Mouse (Mus musculus) lung, adult 18-20 months (tissue): ENCODE data around the gene Rexo2.
A peak's percentile ranks its signal among the peaks of the same experiment; 100 is the strongest.
"Not testable (repeated sequence)": the region's sequence is repeated elsewhere in the genome, so short reads cannot be mapped to it uniquely, and the experiment has no call there.

ENCODE experiments used
- DNase-seq, 2 experiments: peaks; one replicate each; pipeline ENCODE4 v3.0.0; 2022; ENCODE audit warnings: mixed read lengths in 2 of 2

Rexo2 gene

DNA sequence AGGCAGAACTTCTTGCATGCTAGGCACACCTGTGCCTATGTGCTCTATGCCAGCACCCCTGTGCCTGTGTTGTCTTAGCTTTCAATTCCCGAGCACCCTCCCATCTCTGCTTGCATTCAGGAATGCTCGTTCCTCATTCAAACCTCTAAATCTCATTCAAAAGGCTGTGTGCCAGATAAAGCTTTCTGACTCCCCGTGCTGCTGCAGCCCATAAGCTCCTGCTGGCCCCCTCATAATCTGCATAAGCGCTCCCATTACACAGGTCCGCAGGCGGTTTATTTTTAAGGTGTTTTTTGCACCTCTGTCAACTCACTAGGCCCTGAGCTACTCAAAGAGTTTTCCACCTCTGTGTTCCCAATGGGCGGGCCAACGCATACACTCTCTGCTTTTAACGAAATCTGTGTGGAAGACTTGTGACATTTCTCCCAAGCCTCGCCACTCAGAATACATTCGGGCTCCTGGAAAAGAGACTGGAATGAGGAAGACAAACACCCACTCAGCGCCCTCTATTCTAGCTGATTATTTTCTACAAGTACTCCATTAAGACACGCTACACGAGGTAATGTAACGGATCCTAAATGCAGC lies 7.9 kb downstream of the Rexo2 start:
- DNase-seq: peak in 1 of 2 experiments; percentile 24

DNA sequence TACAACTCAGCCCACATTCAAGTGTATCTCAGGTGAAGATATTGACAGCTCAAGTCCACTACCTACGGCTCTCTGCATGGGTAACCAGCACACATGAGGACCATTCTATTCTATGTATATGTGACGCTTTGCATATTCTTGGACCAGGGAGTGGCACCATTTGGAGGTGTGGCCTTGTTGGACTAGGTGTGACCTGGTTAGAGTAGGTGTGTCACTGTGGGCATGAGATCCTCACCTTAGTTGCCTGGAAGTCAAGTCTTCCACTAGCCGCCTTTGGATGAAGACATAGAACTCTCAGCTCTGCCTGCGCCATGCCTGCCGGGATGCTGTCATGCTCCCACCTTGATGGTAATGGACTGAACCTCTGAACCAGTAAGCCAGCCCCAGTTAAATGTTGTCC lies 13.0 kb downstream of the Rexo2 start:
- not testable (repeated sequence) for DNase-seq

DNA sequence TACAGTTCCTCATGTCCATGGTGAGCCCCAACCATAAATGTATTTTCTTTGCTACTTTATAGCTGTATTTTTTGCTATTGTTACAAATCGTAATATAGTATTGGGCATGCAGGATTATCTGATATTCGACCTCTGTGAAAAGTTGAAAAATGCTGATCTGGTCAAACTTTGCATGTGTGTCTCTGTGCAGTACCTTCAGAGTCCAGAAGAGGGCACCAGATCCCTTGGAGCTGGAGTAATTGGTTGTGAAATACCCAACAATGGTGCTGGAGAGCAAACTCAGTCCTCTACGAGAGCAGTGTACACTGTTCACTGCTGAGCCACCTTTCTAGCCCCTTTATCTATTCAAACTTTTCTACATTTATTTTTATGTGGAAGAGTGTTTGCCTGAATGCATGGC lies 13.6 kb downstream of the Rexo2 start:
- DNase-seq: peak; percentile 64 to 72

DNA sequence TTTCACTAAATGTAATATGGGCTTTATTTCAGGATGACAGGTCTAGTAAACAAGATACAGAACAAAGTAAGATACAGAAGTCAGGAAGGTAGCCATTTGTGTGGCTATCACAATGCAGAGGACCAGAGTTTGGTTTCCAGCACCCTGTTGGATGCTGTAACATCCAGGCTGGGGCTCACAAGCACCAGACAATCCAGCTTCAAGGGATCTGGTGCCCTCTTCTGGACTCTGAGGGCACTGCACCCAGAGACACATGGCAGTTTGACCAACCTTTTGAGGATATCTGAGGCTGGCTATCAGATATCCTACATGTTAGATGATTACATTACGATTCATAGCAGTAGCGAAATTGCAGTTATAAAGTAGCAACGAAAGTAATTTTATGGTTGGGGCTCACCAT lies 14.8 kb downstream of the Rexo2 start:
- no peak for DNase-seq

DNA sequence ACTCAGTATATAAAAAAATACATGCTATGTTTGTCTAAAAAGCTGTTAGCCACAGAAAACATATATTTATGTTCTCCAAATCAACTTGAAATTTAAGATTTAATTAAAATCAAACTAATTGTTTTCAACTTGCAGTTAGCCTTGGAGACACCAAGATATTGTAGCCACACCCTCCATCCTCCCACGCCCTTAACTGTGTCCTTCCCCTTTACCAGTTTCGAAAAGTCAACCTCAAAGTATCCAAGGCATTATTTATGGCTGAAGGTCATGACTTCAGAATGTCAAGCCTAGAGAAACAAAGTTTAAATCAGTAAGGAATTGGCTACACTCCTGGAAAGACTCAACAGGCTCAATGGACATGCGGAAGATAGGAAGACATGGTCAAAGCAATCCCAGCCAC lies 18.9 kb downstream of the Rexo2 start:
- DNase-seq: no peak

DNA sequence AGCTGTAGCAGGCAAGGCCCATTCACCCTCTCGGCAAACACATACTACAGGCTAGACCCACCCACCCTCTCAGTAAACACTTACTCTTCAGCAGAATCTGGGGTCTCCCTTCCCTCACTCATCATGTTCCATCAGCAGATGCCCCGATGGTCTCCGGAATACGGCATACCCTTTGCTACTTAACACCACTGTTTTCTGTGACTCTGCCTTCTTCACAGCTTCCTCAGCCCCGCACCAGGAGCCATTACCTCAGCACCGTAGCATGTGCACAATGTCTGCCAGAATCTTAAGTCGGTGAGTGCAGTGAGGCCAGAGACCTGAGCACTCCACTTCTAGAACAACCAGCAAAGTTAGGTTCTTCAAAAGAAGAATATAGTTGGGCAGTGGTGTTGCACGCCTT lies 19.7 kb downstream of the Rexo2 start:
- DNase-seq: no peak

DNA sequence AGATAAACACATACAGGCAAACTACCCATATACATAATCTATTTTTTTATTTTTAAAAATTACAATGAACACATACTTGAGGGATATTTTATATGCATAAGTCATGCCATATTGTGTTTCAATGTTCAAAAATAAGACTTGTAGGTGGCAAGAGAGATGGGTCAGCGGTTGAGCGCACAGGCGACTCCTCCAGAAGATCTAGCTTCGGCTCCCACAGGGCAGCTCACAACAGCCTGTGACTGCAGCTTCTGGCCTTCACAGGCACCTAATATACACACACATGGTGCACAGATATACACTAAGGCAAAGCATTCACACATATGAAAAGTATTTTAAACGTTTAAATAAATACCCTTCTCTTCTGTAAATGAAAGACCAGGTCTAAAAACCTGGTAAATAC lies 21.0 kb downstream of the Rexo2 start:
- no peak for DNase-seq

DNA sequence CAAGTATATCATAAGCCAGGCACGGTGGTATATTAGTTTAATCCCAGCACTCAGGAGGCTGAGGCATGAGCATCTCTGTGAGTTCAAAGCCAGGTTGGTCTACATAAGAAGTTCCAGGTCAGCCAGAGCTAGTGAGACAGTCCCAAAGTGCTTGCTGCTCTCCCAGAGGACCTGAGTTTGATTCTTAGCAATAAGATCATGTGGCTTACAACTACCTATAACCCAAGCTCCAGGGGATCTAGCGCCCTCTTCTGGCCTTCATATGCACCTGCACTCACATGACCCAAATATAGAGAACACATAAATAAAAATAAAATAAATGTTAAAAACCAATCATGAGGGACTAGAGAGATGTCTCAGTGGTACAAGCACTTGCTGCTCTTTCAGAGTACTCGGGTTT lies 21.5 kb downstream of the Rexo2 start:
- no peak for DNase-seq

DNA sequence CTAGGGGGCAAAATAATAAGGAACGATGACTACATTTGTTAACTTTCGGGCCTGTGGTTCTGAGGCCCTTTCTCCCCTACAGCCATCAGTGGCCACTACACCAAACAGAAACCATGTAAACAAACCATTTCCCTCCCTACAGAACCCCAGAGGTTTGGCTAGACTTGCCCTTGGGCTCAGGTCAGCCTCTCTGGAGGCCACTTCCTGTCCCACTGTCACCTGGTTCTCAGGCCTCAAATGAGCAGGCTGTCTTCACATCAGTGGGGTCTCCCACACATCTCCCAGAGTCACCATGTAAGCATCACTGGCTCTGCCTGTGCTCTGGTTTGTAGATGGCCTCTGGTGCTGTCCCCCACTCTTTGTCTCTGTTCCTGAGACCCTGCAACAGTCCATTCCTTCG lies 24.5 kb downstream of the Rexo2 start:
- no peak for DNase-seq

DNA sequence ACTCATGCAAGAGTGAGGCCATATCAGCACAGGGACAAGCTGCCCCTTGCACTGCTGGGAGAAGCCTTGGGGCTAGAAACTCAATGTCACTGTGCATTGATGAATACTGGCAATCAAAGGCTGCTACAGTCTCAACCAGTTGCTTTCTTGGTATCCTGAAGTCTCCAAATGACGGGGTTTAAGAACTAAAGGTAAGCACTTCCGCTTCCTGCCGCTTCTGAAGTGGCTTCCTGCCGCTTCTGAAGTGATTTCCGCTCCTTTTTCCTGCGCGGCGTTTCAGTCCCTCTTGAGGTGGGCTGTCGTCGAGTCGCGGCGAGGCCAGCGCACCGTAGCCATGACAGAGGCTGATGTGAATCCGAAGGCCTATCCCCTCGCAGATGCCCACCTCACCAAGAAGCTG lies 30.4 kb downstream of the Rexo2 start:
- DNase-seq: no peak

DNA sequence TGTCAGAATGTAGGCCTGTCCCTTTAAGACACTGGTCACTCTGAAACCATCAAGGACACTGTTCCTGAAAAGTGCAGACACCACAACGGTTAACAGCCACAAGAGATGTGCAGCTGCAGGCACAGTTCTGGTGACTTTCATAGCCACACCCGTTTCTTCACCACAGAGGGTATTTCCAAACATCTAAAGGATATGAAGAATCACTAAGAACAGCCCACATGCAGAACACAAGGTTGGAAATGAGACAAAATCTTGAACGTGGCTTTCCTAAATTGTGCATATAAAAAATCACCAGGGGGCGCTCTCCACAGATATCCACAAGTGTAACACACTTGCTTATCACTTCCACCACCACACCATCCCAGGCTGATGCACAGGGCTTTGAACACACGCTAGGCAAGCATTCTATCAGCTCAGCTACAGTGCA lies 32.6 kb downstream of the Rexo2 start:
- DNase-seq: peak in 1 of 2 experiments; percentile 6

DNA sequence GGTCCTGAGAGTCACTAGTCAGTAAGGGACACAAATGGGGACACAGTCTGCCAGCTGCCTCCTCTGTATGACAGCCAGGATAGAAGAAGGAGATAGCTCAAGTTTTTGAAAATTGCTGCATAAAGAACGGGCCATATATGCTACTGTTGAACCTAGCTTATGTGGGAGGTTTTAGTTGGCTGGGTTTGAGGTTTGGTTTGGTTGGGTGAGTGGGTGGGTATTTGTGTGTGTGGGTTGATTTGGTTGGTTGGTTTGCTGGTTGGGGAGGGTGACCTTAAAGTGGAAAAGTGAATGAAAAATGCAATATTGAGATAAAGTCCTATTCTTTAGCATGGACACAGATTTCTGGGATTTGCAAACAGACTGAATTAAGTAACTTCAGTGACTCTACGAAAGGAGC lies 35.6 kb downstream of the Rexo2 start:
- no peak for DNase-seq

DNA sequence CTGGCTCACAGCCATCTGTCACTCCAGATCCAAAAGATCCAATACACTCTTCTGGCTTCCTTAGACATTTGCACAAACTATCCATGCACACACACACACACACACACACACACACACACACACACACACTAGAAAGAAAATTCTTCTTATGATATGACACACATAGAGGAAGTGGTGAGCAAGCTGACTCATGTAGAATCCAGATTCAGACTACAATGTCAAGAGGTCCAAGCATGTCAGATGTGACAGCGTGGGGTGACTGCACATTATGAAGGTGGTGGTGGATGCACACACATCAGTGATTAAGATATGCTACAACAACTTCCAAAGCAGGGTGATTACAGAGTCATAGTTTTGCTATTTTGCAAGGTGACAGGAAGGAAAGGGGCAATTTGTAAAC lies 36.5 kb downstream of the Rexo2 start:
- no peak for DNase-seq

DNA sequence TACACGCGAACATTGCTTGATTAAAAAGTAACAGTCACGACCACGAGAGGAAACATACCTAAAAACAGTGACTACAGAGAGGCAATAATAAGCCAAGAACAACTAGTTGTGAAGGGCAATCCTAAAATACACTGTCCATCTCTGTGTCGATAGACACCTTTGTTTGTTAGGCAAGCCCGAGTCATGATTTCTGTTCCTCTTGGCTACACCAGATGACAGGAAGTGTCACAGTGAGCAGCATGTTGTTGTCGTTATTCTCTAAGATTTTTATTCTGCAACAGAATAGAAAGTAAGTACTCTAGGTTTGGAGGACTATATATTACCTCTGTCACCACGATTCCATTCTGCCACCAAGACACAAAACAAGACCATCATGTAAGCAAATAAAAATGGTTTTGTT lies 48.0 kb downstream of the Rexo2 start:
- DNase-seq: no peak

DNA sequence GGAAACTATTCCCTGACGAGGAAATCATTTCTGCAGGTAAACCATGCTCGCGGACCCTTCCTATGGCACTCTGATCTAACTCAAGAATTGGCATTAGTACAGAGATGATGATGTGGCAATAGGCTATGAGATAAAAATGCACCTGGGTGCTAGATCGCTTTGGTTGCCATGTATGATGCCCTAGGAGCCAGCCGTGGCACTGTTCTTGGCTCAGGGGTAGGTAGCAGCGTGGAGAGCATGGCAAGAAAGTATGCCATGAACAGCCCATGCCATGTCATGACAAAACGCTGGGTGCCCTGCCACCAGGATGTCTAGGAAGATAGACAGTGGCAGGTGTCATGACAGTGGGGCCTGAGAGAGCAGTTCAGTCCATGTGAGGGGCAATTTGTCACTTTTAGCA lies 53.2 kb downstream of the Rexo2 start:
- no peak for DNase-seq

DNA sequence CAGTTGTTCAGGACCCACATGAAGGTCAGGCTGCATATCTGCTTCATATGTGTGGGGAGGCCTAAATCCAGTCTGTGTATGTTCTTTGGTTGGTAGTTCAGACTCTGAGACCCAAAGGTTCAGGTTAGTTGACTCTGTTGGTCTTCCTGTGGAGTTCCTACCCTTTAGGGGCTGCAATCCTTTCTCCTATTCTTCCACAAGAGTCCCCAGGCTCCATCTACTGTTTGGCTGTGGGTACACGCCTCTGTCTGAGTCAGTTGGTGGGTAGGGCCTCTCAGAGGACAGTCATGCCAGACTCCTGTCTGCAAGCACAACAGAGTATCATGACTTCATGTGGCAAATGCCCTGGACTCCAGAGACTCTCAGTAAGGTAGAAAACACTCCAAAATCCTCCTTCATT lies 57.2 kb downstream of the Rexo2 start:
- no peak for DNase-seq

DNA sequence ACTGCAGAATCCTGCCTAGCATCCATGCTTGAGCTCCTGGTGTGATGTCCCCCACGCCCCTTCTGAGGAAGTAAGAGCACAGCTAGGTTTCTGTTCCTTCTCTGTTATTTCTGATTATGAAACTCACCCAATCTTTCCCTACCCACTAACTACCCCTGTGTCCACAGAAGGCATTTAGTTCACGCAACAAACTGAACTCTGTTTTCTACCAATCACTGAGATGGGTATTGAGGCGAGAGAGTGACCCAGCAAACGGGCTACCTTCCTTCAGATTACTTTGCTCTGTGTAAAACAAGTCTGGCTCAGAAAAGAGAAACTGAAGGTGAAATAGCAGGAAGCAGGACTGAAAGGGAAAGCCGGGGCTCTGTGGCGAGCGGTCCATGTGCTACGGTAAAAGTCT lies 58.0 kb downstream of the Rexo2 start:
- no peak for DNase-seq

DNA sequence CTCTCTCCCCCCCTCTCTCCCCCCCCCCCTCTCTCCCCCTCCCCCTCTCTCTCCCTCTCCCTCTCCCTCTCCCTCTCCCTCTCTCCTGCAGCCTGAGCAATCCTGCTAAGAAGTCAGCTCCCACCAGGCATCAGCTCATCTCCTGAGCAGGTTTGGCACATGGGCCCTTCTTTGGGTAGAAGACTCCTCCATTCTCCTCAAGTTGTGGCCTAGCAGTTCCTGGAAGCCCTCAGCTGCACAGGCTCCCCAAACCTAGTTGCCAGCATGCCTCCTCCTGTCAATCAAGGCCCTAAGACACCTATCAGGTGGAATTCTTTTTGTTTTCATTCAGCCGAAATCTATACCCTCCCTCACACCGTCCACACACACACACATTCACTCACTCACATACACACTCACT lies 58.9 kb downstream of the Rexo2 start:
- no peak for DNase-seq

DNA sequence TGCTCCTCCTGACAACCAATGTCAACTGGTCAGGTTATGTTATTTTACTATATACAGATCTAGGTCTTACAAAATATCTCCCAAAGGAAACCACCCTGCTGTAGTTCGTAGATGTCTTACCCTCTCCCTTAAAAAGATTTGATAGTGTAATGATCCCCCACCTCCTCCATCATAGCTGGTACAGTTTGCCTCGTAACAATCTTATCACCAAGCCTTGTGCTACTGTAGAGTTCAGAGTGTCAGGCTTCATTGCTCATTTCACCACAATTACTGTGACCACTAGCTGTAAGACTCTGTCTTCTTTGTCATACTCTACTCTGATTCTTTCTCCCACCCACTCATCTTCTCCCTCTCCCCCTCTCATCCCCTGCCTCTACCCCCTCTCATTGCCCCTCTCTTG lies 59.4 kb downstream of the Rexo2 start:
- no peak for DNase-seq

DNA sequence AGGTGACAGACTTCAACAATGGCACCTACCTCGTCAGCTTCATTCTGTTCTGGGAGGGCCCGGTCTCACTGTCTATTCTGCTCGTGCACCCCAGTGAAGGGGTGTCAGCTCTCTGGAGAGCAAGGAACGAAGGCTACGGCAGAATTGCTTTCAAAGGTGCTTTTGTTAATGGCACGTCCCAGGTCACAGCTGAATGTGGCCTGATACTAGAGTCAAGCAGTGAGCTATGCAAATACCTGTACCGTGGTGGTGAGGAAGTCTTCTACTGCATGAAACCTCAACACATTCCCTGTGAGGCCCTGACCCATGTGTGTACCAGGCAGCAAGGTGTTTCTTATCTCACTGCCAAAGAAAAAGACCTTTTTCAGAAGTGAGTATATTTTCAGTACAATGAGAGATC lies 60.0 kb downstream of the Rexo2 start:
- DNase-seq: no peak

DNA sequence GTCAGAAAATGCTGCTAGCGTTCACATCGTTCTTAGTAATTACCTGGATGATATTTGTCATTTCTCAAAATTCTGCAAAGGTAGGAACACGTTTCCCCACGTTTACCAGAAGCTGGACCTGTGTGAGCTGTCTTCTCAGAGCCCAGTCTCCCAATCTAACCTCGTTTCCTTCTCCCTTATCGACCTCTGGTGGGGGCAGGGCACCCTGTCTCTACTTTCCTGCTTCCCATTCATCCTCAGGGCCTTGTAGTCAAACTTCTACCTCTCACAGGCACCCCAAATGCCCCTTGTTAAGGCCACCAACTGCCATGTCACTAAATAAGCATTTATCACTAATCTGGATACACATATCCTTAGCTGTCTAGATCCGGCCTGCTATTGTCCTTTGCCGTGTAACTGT lies 61.6 kb downstream of the Rexo2 start:
- DNase-seq: no peak
